Mouse (Mus musculus): ENCODE data around the gene Mknk1.

Gene Mknk1

GRCm38 (mm10) chr4:115846656-115847055 lies 7.7 kb downstream of the Mknk1 start:
- peak; percentile 44 to 54 for DNase-seq (ENCODE audit: low spot score in 2 of 2)

GRCm38 (mm10) chr4:115847377-115847776 lies 8.4 kb downstream of the Mknk1 start:
- peak; percentile 53 to 64 for DNase-seq (ENCODE audit: low spot score in 2 of 2)

- DNase-seq (ENCODE audit: low spot score in 2 of 2): no peak
These were observed 9.1 kb downstream of the Mknk1 start for GRCm38 (mm10) chr4:115848083-115848482.

- DNase-seq (ENCODE audit: low spot score in 2 of 2): no peak
These were observed 10.1 kb downstream of the Mknk1 start for GRCm38 (mm10) chr4:115848990-115849677.

GRCm38 (mm10) chr4:115850111-115850510 lies 11.1 kb downstream of the Mknk1 start:
- DNase-seq (ENCODE audit: low spot score in 2 of 2): no peak

GRCm38 (mm10) chr4:115850631-115851030 lies 11.6 kb downstream of the Mknk1 start:
- no peak for DNase-seq (ENCODE audit: low spot score in 2 of 2)

GRCm38 (mm10) chr4:115851569-115851968 lies 12.6 kb downstream of the Mknk1 start:
- no peak for DNase-seq (ENCODE audit: low spot score in 2 of 2)

GRCm38 (mm10) chr4:115855100-115855499 lies 16.1 kb downstream of the Mknk1 start:
- DNase-seq (ENCODE audit: low spot score in 2 of 2): no peak

- no peak for DNase-seq (ENCODE audit: low spot score in 2 of 2)
These were observed 16.6 kb downstream of the Mknk1 start for GRCm38 (mm10) chr4:115855609-115856008.

GRCm38 (mm10) chr4:115856282-115856681 lies 17.3 kb downstream of the Mknk1 start:
- no peak for DNase-seq (ENCODE audit: low spot score in 2 of 2)

GRCm38 (mm10) chr4:115857293-115857883 lies 18.4 kb downstream of the Mknk1 start:
- DNase-seq (ENCODE audit: low spot score in 2 of 2): peak in 1 of 2 experiments; percentile 66

- DNase-seq (ENCODE audit: low spot score in 2 of 2): no peak
These were observed 24.4 kb downstream of the Mknk1 start for GRCm38 (mm10) chr4:115863352-115863751.

- DNase-seq (ENCODE audit: low spot score in 2 of 2): no peak
These were observed 24.9 kb downstream of the Mknk1 start for GRCm38 (mm10) chr4:115863880-115864279.

- DNase-seq (ENCODE audit: low spot score in 2 of 2): no peak
These were observed 30.7 kb downstream of the Mknk1 start for GRCm38 (mm10) chr4:115869512-115870210.

- DNase-seq (ENCODE audit: low spot score in 2 of 2): no peak
These were observed 34.2 kb downstream of the Mknk1 start for GRCm38 (mm10) chr4:115873231-115873630.

- DNase-seq (ENCODE audit: low spot score in 2 of 2): no peak
These were observed 39.2 kb downstream of the Mknk1 start for GRCm38 (mm10) chr4:115878216-115878678.

GRCm38 (mm10) chr4:115878828-115879227 lies 39.8 kb downstream of the Mknk1 start:
- DNase-seq (ENCODE audit: low spot score in 2 of 2): no peak

- DNase-seq (ENCODE audit: low spot score in 2 of 2): no peak
These were observed 42.2 kb downstream of the Mknk1 start for GRCm38 (mm10) chr4:115881183-115881582.

- no peak for DNase-seq (ENCODE audit: low spot score in 2 of 2)
These were observed 43.2 kb downstream of the Mknk1 start for GRCm38 (mm10) chr4:115882195-115882594.

GRCm38 (mm10) chr4:115884022-115884421 lies 45.0 kb downstream of the Mknk1 start, which contains the start of gene Kncn:
Gene Kncn (plus strand): TSS chr4:115884400.
- no peak for DNase-seq (ENCODE audit: low spot score in 2 of 2)

- no peak for DNase-seq (ENCODE audit: low spot score in 2 of 2)
These were observed 46.8 kb downstream of the Mknk1 start for GRCm38 (mm10) chr4:115885846-115886245.

GRCm38 (mm10) chr4:115886875-115887274 lies 47.9 kb downstream of the Mknk1 start:
- no peak for DNase-seq (ENCODE audit: low spot score in 2 of 2)

- DNase-seq (ENCODE audit: low spot score in 2 of 2): no peak
These were observed 51.1 kb downstream of the Mknk1 start for GRCm38 (mm10) chr4:115890066-115890465.

Data from heart, adult 9 months (tissue).